Mouse (Mus musculus): ENCODE measurements around the gene Asb13.

The Asb13 gene

GRCm38 (mm10) chr13:3633895-3634811 lies at the start of gene Asb13:
TSS of gene Asb13 (plus strand) at chr13:3634032.
- peak; percentile 67 to 79 for DNase-seq (ENCODE audit: low spot score in 2 of 2)

GRCm38 (mm10) chr13:3590789-3591188 lies 43.0 kb upstream of the Asb13 start:
- DNase-seq (ENCODE audit: low spot score in 2 of 2) = no peak

GRCm38 (mm10) chr13:3594311-3594710 lies 39.5 kb upstream of the Asb13 start:
- DNase-seq (ENCODE audit: low spot score in 2 of 2) = no peak

- no peak for DNase-seq (ENCODE audit: low spot score in 2 of 2)
These were observed 37.6 kb upstream of the Asb13 start for GRCm38 (mm10) chr13:3596232-3596631.

GRCm38 (mm10) chr13:3609780-3610117 lies 24.1 kb upstream of the Asb13 start:
- DNase-seq (ENCODE audit: low spot score in 2 of 2) = no peak

- DNase-seq (ENCODE audit: low spot score in 2 of 2) = peak in 1 of 2 experiments; percentile 13
These were observed 23.6 kb upstream of the Asb13 start for GRCm38 (mm10) chr13:3610118-3610794.

GRCm38 (mm10) chr13:3610795-3611438 lies 22.9 kb upstream of the Asb13 start, which contains the start of gene Fam208b:
TSS of gene Fam208b (minus strand) at chr13:3611108.
- DNase-seq (ENCODE audit: low spot score in 2 of 2) = peak; percentile 99

GRCm38 (mm10) chr13:3627139-3627538 lies 6.7 kb upstream of the Asb13 start:
- no peak for DNase-seq (ENCODE audit: low spot score in 2 of 2)

GRCm38 (mm10) chr13:3628102-3628501 lies 5.7 kb upstream of the Asb13 start:
- DNase-seq (ENCODE audit: low spot score in 2 of 2) = no peak

GRCm38 (mm10) chr13:3632551-3632950 lies 1.3 kb upstream of the Asb13 start:
- DNase-seq (ENCODE audit: low spot score in 2 of 2) = no peak

GRCm38 (mm10) chr13:3633131-3633530 lies 701 bp upstream of the Asb13 start:
- DNase-seq (ENCODE audit: low spot score in 2 of 2) = no peak

GRCm38 (mm10) chr13:3635076-3635475 lies 1.2 kb downstream of the Asb13 start:
- DNase-seq (ENCODE audit: low spot score in 2 of 2) = no peak

- DNase-seq (ENCODE audit: low spot score in 2 of 2) = no peak
These were observed 3.0 kb downstream of the Asb13 start for GRCm38 (mm10) chr13:3636797-3637196.

- no peak for DNase-seq (ENCODE audit: low spot score in 2 of 2)
These were observed 8.2 kb downstream of the Asb13 start for GRCm38 (mm10) chr13:3642049-3642448.

- no peak for DNase-seq (ENCODE audit: low spot score in 2 of 2)
These were observed 8.7 kb downstream of the Asb13 start for GRCm38 (mm10) chr13:3642538-3642937.

GRCm38 (mm10) chr13:3644871-3645270 lies 11.0 kb downstream of the Asb13 start:
- no peak for DNase-seq (ENCODE audit: low spot score in 2 of 2)

GRCm38 (mm10) chr13:3645919-3646318 lies 12.1 kb downstream of the Asb13 start:
- no peak for DNase-seq (ENCODE audit: low spot score in 2 of 2)

- no peak for DNase-seq (ENCODE audit: low spot score in 2 of 2)
These were observed 12.7 kb downstream of the Asb13 start for GRCm38 (mm10) chr13:3646566-3646965.

GRCm38 (mm10) chr13:3650569-3650968 lies 16.7 kb downstream of the Asb13 start:
- no peak for DNase-seq (ENCODE audit: low spot score in 2 of 2)

- DNase-seq (ENCODE audit: low spot score in 2 of 2) = no peak
These were observed 20.6 kb downstream of the Asb13 start for GRCm38 (mm10) chr13:3654432-3654831.

GRCm38 (mm10) chr13:3659163-3660160 lies 25.6 kb downstream of the Asb13 start:
- no peak for DNase-seq (ENCODE audit: low spot score in 2 of 2)
